ENCODE assay signal across 22 mouse cellular contexts in genomic region chr17:53528034-53528433, GRCm38 (mm10). TPM values are rescaled to one million over a fixed set of nuclear protein-coding genes. Genes with fewer than 3 reads are reported as not detected.
"Had no signal": no experiment of that assay in that cellular context is flagged by ENCODE, and none has a peak within 500 bp of the region (broad histone marks: within the 10 kb centered on the region; RNA-seq: fewer than 3 reads in every experiment).

No protein-coding gene starts in this region.

- H3K4me2 ChIP-seq: liver, embryonic 13.5 days; liver, embryonic 15.5 days; lung, embryonic 14.5 days; midbrain, embryonic 11.5 days; midbrain, embryonic 13.5 days; midbrain, embryonic 15.5 days; neural tube, embryonic 13.5 days; neural tube, embryonic 15.5 days; stomach, embryonic 15.5 days had no signal

- H3K36me3 ChIP-seq: liver, embryonic 13.5 days; liver, embryonic 15.5 days; midbrain, embryonic 13.5 days; midbrain, embryonic 15.5 days; neural tube, embryonic 13.5 days; neural tube, embryonic 15.5 days; stomach, embryonic 15.5 days had no signal

- H3K27ac ChIP-seq: liver, embryonic 13.5 days; liver, embryonic 15.5 days; macrophage; midbrain, embryonic 13.5 days; midbrain, embryonic 15.5 days; neural tube, embryonic 13.5 days; neural tube, embryonic 15.5 days; stomach, embryonic 15.5 days; stomach, postnatal 0 days had no signal

- H3K9ac ChIP-seq: liver, embryonic 13.5 days; liver, embryonic 15.5 days; liver, postnatal 0 days; lung, embryonic 14.5 days; midbrain, embryonic 13.5 days; midbrain, embryonic 15.5 days; neural tube, embryonic 13.5 days; neural tube, embryonic 15.5 days; stomach, embryonic 15.5 days had no signal

- H3K4me3 ChIP-seq: liver, embryonic 13.5 days; liver, embryonic 15.5 days; megakaryocyte, embryonic 14.5 days; midbrain, embryonic 13.5 days; midbrain, embryonic 15.5 days; neural tube, embryonic 13.5 days; neural tube, embryonic 15.5 days; stomach, embryonic 15.5 days had no signal

- H3K4me1 ChIP-seq: liver, embryonic 13.5 days; midbrain, embryonic 13.5 days; midbrain, embryonic 15.5 days; neural tube, embryonic 13.5 days; neural tube, embryonic 15.5 days; stomach, embryonic 15.5 days had no signal

- H3K27me3 ChIP-seq: liver, embryonic 13.5 days; liver, embryonic 15.5 days; megakaryocyte, embryonic 14.5 days; midbrain, embryonic 13.5 days; midbrain, embryonic 15.5 days; neural tube, embryonic 13.5 days; neural tube, embryonic 15.5 days; stomach, embryonic 15.5 days had no signal

- H3K9me3 ChIP-seq: liver, embryonic 13.5 days; liver, embryonic 15.5 days; midbrain, embryonic 13.5 days; midbrain, embryonic 15.5 days; neural tube, embryonic 13.5 days; neural tube, embryonic 15.5 days; stomach, embryonic 15.5 days had no signal

- ATAC-seq: liver, postnatal 0 days; midbrain, embryonic 13.5 days; midbrain, embryonic 15.5 days had no signal

- DNase-seq: liver, embryonic 13.5 days; liver, postnatal 0 days; lung, embryonic 14.5 days; retina, postnatal 1 day; right cerebral cortex, adult 18-20 months; thymus, adult 2 months; thymus, postnatal 25 days; thymus, postnatal 4 days had no signal

RNA-seq across cellular contexts. Expression of gene Pp2d1, which starts 11.2 kb away (rescaled TPM):
- total RNA-seq: midbrain, postnatal 0 days; monocyte, adult 5-6 weeks had no signal
- polyA plus RNA-seq: liver, postnatal 0 days; macrophage; spleen, adult 2 months; thymus, adult 2 months; urinary bladder, adult 2 months had no signal
